Mouse (Mus musculus) lung, embryonic 14.5 days (tissue): ENCODE results near the gene Aldh1a2. TPM values are rescaled to one million over a fixed set of nuclear protein-coding genes. Genes with fewer than 3 reads are reported as not detected.

Source experiments
- ATAC-seq: fragments of 200-750 bp; cut with Nextera tagmentation; 2 replicates; pipeline ENCODE4 v1.8.0; 2017; ENCODE audit warnings: mild to moderate bottlenecking, moderate TSS enrichment, moderate library complexity; ENCODE audit not compliant: insufficient read depth
- DNase-seq: peaks from one replicate; pipeline ENCODE4 v3.0.0-alpha.2; 2015
- H3K27ac ChIP-seq: fragments of 300-500 bp; sonication (generic); 2 replicates; pipeline ENCODE4 v1.5.1; 2014; ENCODE audit warnings: low read depth, mild to moderate bottlenecking, moderate library complexity
- H3K27me3 ChIP-seq: fragments of 300-500 bp; sonication (generic); 2 replicates; pipeline ENCODE4 v1.6.1; 2014; ENCODE audit warnings: low read length, control low read depth; ENCODE audit not compliant: insufficient read depth
- H3K36me3 ChIP-seq: fragments of 300-500 bp; sonication (generic); 2 replicates; pipeline ENCODE4 v1.6.1; 2014; ENCODE audit warnings: control low read depth; ENCODE audit not compliant: insufficient read depth
- H3K4me1 ChIP-seq: fragments of 300-500 bp; sonication (generic); 2 replicates; pipeline ENCODE4 v1.6.1; 2014; ENCODE audit warnings: antibody characterized with exemption, control low read depth; ENCODE audit not compliant: insufficient read depth
- H3K4me2 ChIP-seq: fragments of 300-500 bp; sonication (generic); 2 replicates; pipeline ENCODE4 v1.6.1; 2014; ENCODE audit warnings: mild to moderate bottlenecking
- H3K4me3 ChIP-seq: fragments of 300-500 bp; sonication (generic); 2 replicates; pipeline ENCODE4 v1.5.1; 2014; ENCODE audit warnings: low read depth, low read length
- H3K9ac ChIP-seq: fragments of 300-500 bp; sonication (generic); 2 replicates; pipeline ENCODE4 v1.6.1; 2014
- H3K9me3 ChIP-seq: fragments of 300-500 bp; sonication (generic); 2 replicates; pipeline ENCODE4 v1.6.1; 2016; ENCODE audit warnings: low read depth, low read length, control low read depth
- CTCF ChIP-seq: IDR thresholded peaks from 2 replicates; pipeline ENCODE4 v1.5.1; 2016; ENCODE audit warnings: antibody characterized with exemption, low read depth
- WGBS: fragments of 180-500 bp; shearing (Covaris S2); extraction: QIAGEN DNeasy Blood & Tissue Kit; methylation state at CpG from one replicate; pipeline ENCODE4 v1.1.7; 2014; 5-methylcytosine and 5-hydroxymethylcytosine counted together
- polyA plus RNA-seq: library from polyadenylated mRNA; unstranded; fragments of >200 nt; fragmentation: Nextera tagmentation; extraction: Ambion mirVana; gene quantifications from 2 replicates; pipeline ENCODE4 v1.2.1, GENCODE M21; 2014

Aldh1a2 gene
- polyA plus RNA-seq, 1 experiment from 2014 or later, result 41.7 TPM

- H3K4me1 ChIP-seq, result no peaks in the 10 kb centered on the region
- H3K9me3 ChIP-seq, result no peaks in the 10 kb centered on the region
- no peaks in the 10 kb centered on the region for H3K27me3 ChIP-seq
- peak; percentile 80 for ATAC-seq
- 6% methylated on average over 12 of the region's 12 CpGs for WGBS
- no peaks in the 10 kb centered on the region for H3K36me3 ChIP-seq
- H3K4me3 ChIP-seq, result no peak overlapping the region
- no peak overlapping the region for H3K9ac ChIP-seq
- peak; percentile 93 for DNase-seq
- no peak overlapping the region for H3K27ac ChIP-seq
- peak; percentile 87 for TF ChIP-seq CTCF
- peak overlapping the region; percentile 50 for H3K4me2 ChIP-seq
Observed at GRCm38 (mm10) chr9:71188647-71189415, 26.8 kb upstream of the Aldh1a2 start.

GRCm38 (mm10) chr9:71198826-71199225 is 16.8 kb upstream of the Aldh1a2 start:
- DNase-seq, result no peak

GRCm38 (mm10) chr9:71202265-71202664 is 13.3 kb upstream of the Aldh1a2 start:
- peak; percentile 44 for DNase-seq
- ATAC-seq, result no peak
- no peak overlapping the region for H3K27ac ChIP-seq
- no peak for TF ChIP-seq CTCF
- no peaks in the 10 kb centered on the region for H3K9me3 ChIP-seq
- 56% methylated on average over 4 of the region's 4 CpGs for WGBS
- no peaks in the 10 kb centered on the region for H3K27me3 ChIP-seq
- no peaks in the 10 kb centered on the region for H3K36me3 ChIP-seq
- H3K4me1 ChIP-seq, result no peaks in the 10 kb centered on the region
- H3K4me3 ChIP-seq, result no peak overlapping the region
- no peak overlapping the region for H3K9ac ChIP-seq
- H3K4me2 ChIP-seq, result no peak overlapping the region

More at GRCm38 (mm10) chr9:71198826-71199225, 16.8 kb upstream of the Aldh1a2 start:
- H3K4me3 ChIP-seq, result no peak overlapping the region
- H3K27me3 ChIP-seq, result no peaks in the 10 kb centered on the region
- TF ChIP-seq CTCF, result no peak
- H3K9ac ChIP-seq, result no peak overlapping the region
- no peaks in the 10 kb centered on the region for H3K36me3 ChIP-seq
- no peak overlapping the region for H3K27ac ChIP-seq
- WGBS, result 64% methylated on average over 5 of the region's 5 CpGs
- ATAC-seq, result no peak
- no peaks in the 10 kb centered on the region for H3K4me1 ChIP-seq
- H3K9me3 ChIP-seq, result no peaks in the 10 kb centered on the region
- no peak overlapping the region for H3K4me2 ChIP-seq

GRCm38 (mm10) chr9:71209299-71209698 is 6.3 kb upstream of the Aldh1a2 start:
- no peaks in the 10 kb centered on the region for H3K36me3 ChIP-seq
- peaks cover 21% of the 10 kb centered on the region for H3K27me3 ChIP-seq
- H3K27ac ChIP-seq, result no peak overlapping the region
- ATAC-seq (no peak), DNase-seq (no peak)
- no peak overlapping the region for H3K9ac ChIP-seq
- 53% methylated on average over 3 of the region's 3 CpGs for WGBS
- H3K4me2 ChIP-seq, result no peak overlapping the region
- H3K4me3 ChIP-seq, result no peak overlapping the region
- no peaks in the 10 kb centered on the region for H3K4me1 ChIP-seq
- TF ChIP-seq CTCF, result no peak
- H3K9me3 ChIP-seq, result no peaks in the 10 kb centered on the region

GRCm38 (mm10) chr9:71210870-71211269 is 4.7 kb upstream of the Aldh1a2 start:
- H3K4me1 ChIP-seq, result 0 out of 2 replicates have a peak, but pooled peaks cover 3% of the 10 kb centered on the region
- 12% methylated on average over 2 of the region's 2 CpGs for WGBS
- H3K27ac ChIP-seq, result no peak overlapping the region
- TF ChIP-seq CTCF, result peak; percentile 81
- H3K4me2 ChIP-seq, result no peak overlapping the region
- no peak overlapping the region for H3K9ac ChIP-seq
- H3K4me3 ChIP-seq, result no peak overlapping the region
- DNase-seq (peak; percentile 70), ATAC-seq (no peak)
- no peaks in the 10 kb centered on the region for H3K9me3 ChIP-seq
- H3K36me3 ChIP-seq, result no peaks in the 10 kb centered on the region
- peaks cover 36% of the 10 kb centered on the region for H3K27me3 ChIP-seq

GRCm38 (mm10) chr9:71213636-71214035 is 2.0 kb upstream of the Aldh1a2 start:
- DNase-seq, result no peak
- TF ChIP-seq CTCF, result no peak
- no peak overlapping the region for H3K9ac ChIP-seq
- H3K27me3 ChIP-seq, result peaks cover 56% of the 10 kb centered on the region
- H3K27ac ChIP-seq, result no peak overlapping the region
- H3K4me1 ChIP-seq, result peaks cover 3% of the 10 kb centered on the region; the same call in 1 of the 2 replicates
- H3K4me2 ChIP-seq, result no peak overlapping the region
- H3K9me3 ChIP-seq, result no peaks in the 10 kb centered on the region
- ATAC-seq, result no peak
- H3K4me3 ChIP-seq, result no peak overlapping the region
- 16% methylated on average over 4 of the region's 4 CpGs for WGBS
- H3K36me3 ChIP-seq, result no peaks in the 10 kb centered on the region

- H3K27ac ChIP-seq, result no peak overlapping the region
- ATAC-seq (peak; percentile 35; the same call in 1 of the 2 replicates), DNase-seq (peak; percentile 50)
- peak overlapping the region; percentile 70 for H3K4me2 ChIP-seq
- WGBS, result under 1% methylated on average over 57 of the region's 57 CpGs
- peak overlapping the region; percentile 29; the same call in 1 of the 2 replicates for H3K9ac ChIP-seq
- peaks cover 61% of the 10 kb centered on the region for H3K27me3 ChIP-seq
- peaks cover 3% of the 10 kb centered on the region; the same call in 1 of the 2 replicates for H3K4me1 ChIP-seq
- TF ChIP-seq CTCF, result no peak
- no peaks in the 10 kb centered on the region for H3K36me3 ChIP-seq
- H3K9me3 ChIP-seq, result no peaks in the 10 kb centered on the region
- peak overlapping the region; percentile 45 for H3K4me3 ChIP-seq
Observed at GRCm38 (mm10) chr9:71216036-71216995, 727 bp downstream of the Aldh1a2 start.
